Mouse (Mus musculus): ENCODE measurements at regions not wholly inside any gene's neighbourhood (a gene's known extent, or its start where the extent isn't known, plus 50 kb on each side); places are given as distances from the start of the nearest gene placed in this dataset.

DNA sequence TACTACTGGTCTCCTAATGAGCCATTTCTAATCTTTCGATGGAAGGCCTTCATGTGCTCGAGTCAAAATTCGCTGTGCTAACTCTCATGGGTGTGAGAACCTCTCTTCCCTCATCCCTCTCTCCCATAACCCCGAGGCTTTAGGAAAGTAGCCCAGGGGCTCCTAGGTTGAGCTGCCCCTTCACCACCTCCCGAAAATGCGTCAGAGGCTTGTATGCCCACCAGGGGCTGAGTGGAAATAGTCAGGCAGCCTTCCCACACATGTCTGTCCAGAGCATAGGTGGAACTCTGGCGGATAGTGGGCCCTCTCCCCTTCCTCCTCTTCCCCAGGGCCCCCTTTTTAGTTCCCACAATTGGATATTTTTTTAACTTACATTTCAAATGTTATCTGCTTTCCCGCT lies 56.5 kb upstream of the Gm15085 start:
- in situ Hi-C loops (cut with MboI, MseI): loop anchor here (25.0 kb wide), 2 partner anchors 954 to 1279 kb away; no protein-coding TSS in a partner anchor

Data from T-helper 2 cell (primary cell).